Comparison of ENCODE assay signal across 8 mouse cellular contexts in genomic region chr10:84755786-84756203, GRCm38 (mm10). TPM values are rescaled to one million over a fixed set of nuclear protein-coding genes. Genes with fewer than 3 reads are reported as not detected.
DNase-seq lines count a peak whose midpoint lies in the region; ATAC-seq lines count a peak whose summit lies in the region.

Gene Rfx4 (plus strand): TSS chr10:84756062.

- H3K4me1 ChIP-seq in heart, embryonic 16.5 days (ENCODE audit: control insufficient read depth, insufficient read depth, low read length), result peaks cover 31% of the 10 kb centered on the region
- H3K4me1 ChIP-seq in forebrain, embryonic 15.5 days, result peaks cover 66% of the 10 kb centered on the region
- peaks cover 49% of the 10 kb centered on the region for H3K4me1 ChIP-seq in limb, embryonic 15.5 days
- peaks cover 28% of the 10 kb centered on the region for H3K4me1 ChIP-seq in stomach, embryonic 16.5 days (ENCODE audit: control insufficient read depth, insufficient read depth, low read length)

- H3K27me3 ChIP-seq in heart, embryonic 16.5 days (ENCODE audit: control insufficient read depth, insufficient read depth, low read length), result peaks cover 90% of the 10 kb centered on the region
- H3K27me3 ChIP-seq in forebrain, embryonic 15.5 days, result peaks cover 45% of the 10 kb centered on the region
- H3K27me3 ChIP-seq in limb, embryonic 15.5 days, result peaks cover 96% of the 10 kb centered on the region
- peaks cover 89% of the 10 kb centered on the region for H3K27me3 ChIP-seq in stomach, embryonic 16.5 days (ENCODE audit: control insufficient read depth, insufficient read depth, low read length)

- no peak within 1 kb of the TSS for H3K27ac ChIP-seq in heart, embryonic 16.5 days (ENCODE audit: low read length)
- peak within 1 kb of the TSS; percentile 84 for H3K27ac ChIP-seq in forebrain, embryonic 15.5 days (replicated peaks)
- no peak within 1 kb of the TSS for H3K27ac ChIP-seq in limb, embryonic 15.5 days
- no peak within 1 kb of the TSS for H3K27ac ChIP-seq in stomach, embryonic 16.5 days (ENCODE audit: low read length)

- intact Hi-C loops in heart, postnatal 14 days (cut with DNase I), result no loop called here

- H3K4me3 ChIP-seq in heart, embryonic 16.5 days (ENCODE audit: low read length), result peak within 1 kb of the TSS; percentile 45
- peak within 1 kb of the TSS; percentile 52 for H3K4me3 ChIP-seq in forebrain, embryonic 15.5 days
- peak within 1 kb of the TSS; percentile 35 for H3K4me3 ChIP-seq in limb, embryonic 15.5 days
- peak within 1 kb of the TSS; percentile 29 for H3K4me3 ChIP-seq in stomach, embryonic 16.5 days (replicated peaks; ENCODE audit: low read length)

- H3K9me3 ChIP-seq in heart, embryonic 16.5 days (replicated peaks; ENCODE audit: control insufficient read depth, low read length), result no peaks in the 10 kb centered on the region
- no peaks in the 10 kb centered on the region for H3K9me3 ChIP-seq in forebrain, embryonic 15.5 days
- no peaks in the 10 kb centered on the region for H3K9me3 ChIP-seq in limb, embryonic 15.5 days
- H3K9me3 ChIP-seq in stomach, embryonic 16.5 days (replicated peaks; ENCODE audit: control insufficient read depth, low read length), result no peaks in the 10 kb centered on the region

- WGBS in heart, embryonic 16.5 days, result 1% methylated on average over 24 of the region's 24 CpGs
- under 1% methylated on average over 24 of the region's 24 CpGs for WGBS in forebrain, embryonic 15.5 days
- under 1% methylated on average over 24 of the region's 24 CpGs for WGBS in limb, embryonic 15.5 days
- under 1% methylated on average over 24 of the region's 24 CpGs for WGBS in stomach, embryonic 16.5 days

- H3K4me2 ChIP-seq in heart, embryonic 16.5 days (ENCODE audit: low read depth, low read length), result peak within 1 kb of the TSS; percentile 65
- H3K4me2 ChIP-seq in forebrain, embryonic 15.5 days (replicated peaks), result peak within 1 kb of the TSS; percentile 95
- peak within 1 kb of the TSS; percentile 58 for H3K4me2 ChIP-seq in limb, embryonic 15.5 days
- H3K4me2 ChIP-seq in stomach, embryonic 16.5 days (ENCODE audit: low read depth, low read length), result peak within 1 kb of the TSS; percentile 48

- no peak within 1 kb of the TSS for H3K9ac ChIP-seq in heart, embryonic 16.5 days (ENCODE audit: low read length)
- H3K9ac ChIP-seq in forebrain, embryonic 15.5 days (replicated peaks), result peak within 1 kb of the TSS; percentile 57
- no peak within 1 kb of the TSS; the same call in 1 of the 2 replicates for H3K9ac ChIP-seq in limb, embryonic 15.5 days
- no peak within 1 kb of the TSS for H3K9ac ChIP-seq in stomach, embryonic 16.5 days (ENCODE audit: low read length)

- H3K36me3 ChIP-seq in heart, embryonic 16.5 days (ENCODE audit: control insufficient read depth, insufficient read depth), result no peaks in the 10 kb centered on the region
- no peaks in the 10 kb centered on the region for H3K36me3 ChIP-seq in forebrain, embryonic 15.5 days
- H3K36me3 ChIP-seq in limb, embryonic 15.5 days, result no peaks in the 10 kb centered on the region
- H3K36me3 ChIP-seq in stomach, embryonic 16.5 days (ENCODE audit: control insufficient read depth, insufficient read depth, low read length), result no peaks in the 10 kb centered on the region

- no peak for ATAC-seq in heart, embryonic 16.5 days (replicated peaks; ENCODE audit: extremely low read depth, insufficient read depth, low FRiP score)
- ATAC-seq in forebrain, embryonic 15.5 days (replicated peaks), result peak; percentile 76
- no peak for ATAC-seq in limb, embryonic 15.5 days (ENCODE audit: insufficient number of reproducible peaks, low FRiP score, low TSS enrichment, low read depth)
- no peak for ATAC-seq in stomach, embryonic 16.5 days (ENCODE audit: insufficient read depth, low FRiP score)

- no peak for DNase-seq in heart, postnatal 14 days
- peak; percentile 16 for DNase-seq in Muller cell, postnatal 12 days (ENCODE audit: inconsistent ontology term)
- DNase-seq in cerebellum, adult 11 months, result no peak
- no peak for DNase-seq in spleen, postnatal 10 days (ENCODE audit: low spot score in 2 of 2)

RNA-seq across cellular contexts. Expression of gene Rfx4, which starts in this region (rescaled TPM):
- 0.04 TPM in 1 of 2 replicates, not detected in the other for polyA plus RNA-seq in heart, embryonic 16.5 days (2015; fragmentation: Nextera tagmentation; extraction: Ambion mirVana)
- under 1 TPM; 0.07 to 0.19 TPM for total RNA-seq in heart, postnatal 14 days (2021)
- 7.1 and 8.4 TPM in 2 replicates for polyA plus RNA-seq in forebrain, embryonic 15.5 days (2015; fragmentation: Nextera tagmentation; extraction: Ambion mirVana)
- 0.07 and 0.24 TPM in 2 replicates for polyA plus RNA-seq in limb, embryonic 15.5 days (2015; fragmentation: Nextera tagmentation; extraction: Ambion mirVana)
- 0.06 TPM in 1 of 2 replicates, not detected in the other for polyA plus RNA-seq in stomach, embryonic 16.5 days (2015; fragmentation: Nextera tagmentation; extraction: Ambion mirVana)
